Mouse (Mus musculus): ENCODE measurements around the gene Brat1.

Brat1 gene

GRCm38 (mm10) chr5:140743706-140744131 lies 38.9 kb downstream of the Brat1 start:
- DNase-seq (ENCODE audit: low read depth, low spot score) = no peak

GRCm38 (mm10) chr5:140748425-140748824 lies 43.6 kb downstream of the Brat1 start:
- no peak for DNase-seq (ENCODE audit: low read depth, low spot score)

- no peak for DNase-seq (ENCODE audit: low read depth, low spot score)
These were observed 44.5 kb downstream of the Brat1 start for GRCm38 (mm10) chr5:140749062-140749875.

- DNase-seq (ENCODE audit: low read depth, low spot score) = no peak
These were observed 46.1 kb downstream of the Brat1 start for GRCm38 (mm10) chr5:140750925-140751324.

- no peak for DNase-seq (ENCODE audit: low read depth, low spot score)
These were observed 47.2 kb downstream of the Brat1 start for GRCm38 (mm10) chr5:140752041-140752440.

- DNase-seq (ENCODE audit: low read depth, low spot score) = no peak
These were observed 47.8 kb downstream of the Brat1 start for GRCm38 (mm10) chr5:140752639-140753038.

GRCm38 (mm10) chr5:140753223-140753622 lies 48.4 kb downstream of the Brat1 start:
- no peak for DNase-seq (ENCODE audit: low read depth, low spot score)

- no peak for DNase-seq (ENCODE audit: low read depth, low spot score)
These were observed 54.1 kb downstream of the Brat1 start for GRCm38 (mm10) chr5:140758864-140759263.

GRCm38 (mm10) chr5:140762540-140762939 lies 57.7 kb downstream of the Brat1 start:
- DNase-seq (ENCODE audit: low read depth, low spot score) = no peak

- DNase-seq (ENCODE audit: low read depth, low spot score) = no peak
These were observed 60.3 kb downstream of the Brat1 start for GRCm38 (mm10) chr5:140764921-140765613.

GRCm38 (mm10) chr5:140766566-140766965 lies 61.8 kb downstream of the Brat1 start:
- no peak for DNase-seq (ENCODE audit: low read depth, low spot score)

GRCm38 (mm10) chr5:140767704-140768141 lies 62.9 kb downstream of the Brat1 start:
- peak; percentile 87 for DNase-seq (ENCODE audit: low read depth, low spot score)

GRCm38 (mm10) chr5:140768333-140768732 lies 63.5 kb downstream of the Brat1 start:
- DNase-seq (ENCODE audit: low read depth, low spot score) = peak; percentile 88
